Mouse (Mus musculus): ENCODE results near the gene Pgc.

The Pgc gene

GRCm38 (mm10) chr17:47783445-47784223, 57.0 kb downstream of the Pgc start:
- DNase-seq (ENCODE audit: low spot score in 2 of 2), result no peak

All from left cerebral cortex, adult 9 months (tissue).